Mouse (Mus musculus) liver, adult 2 months (tissue): ENCODE results near the gene Nfkb1.

Experiments
- CTCF ChIP-seq: fragments of 200-500 bp; IDR thresholded peaks from 2 replicates; pipeline ENCODE4 v1.5.1; 2011; ENCODE audit warnings: low read depth, low read length, control low read depth
- POLR2A ChIP-seq: fragments of 200-500 bp; IDR thresholded peaks from 2 replicates; pipeline ENCODE4 v1.6.1; 2011; ENCODE audit warnings: low read length, control low read depth; ENCODE audit not compliant: insufficient read depth; ENCODE audit errors: extremely low read depth

DNA sequence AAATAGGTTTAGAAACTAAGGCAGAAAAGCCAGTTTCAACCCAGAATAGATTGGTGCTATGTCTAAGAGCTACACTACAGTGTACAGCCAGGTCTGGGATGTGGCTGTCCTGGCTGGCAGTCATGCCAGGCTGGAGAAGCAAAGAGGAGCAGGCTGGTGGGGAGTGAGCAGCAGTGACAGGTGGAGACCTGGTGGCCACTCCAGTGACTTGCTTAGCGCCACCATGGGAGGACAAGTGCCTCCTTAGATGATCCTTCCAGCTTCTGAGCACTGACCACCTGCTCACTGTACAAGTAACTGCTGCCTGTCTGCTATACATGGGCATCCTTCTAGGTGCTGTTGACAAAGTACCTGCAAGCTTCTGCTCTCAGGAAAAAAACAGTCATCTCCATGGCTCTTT, 44.7 kb downstream of the Nfkb1 start:
- TF ChIP-seq CTCF, result no peak
- TF ChIP-seq POLR2A, result no peak
